Mouse (Mus musculus) stomach, embryonic 14.5 days (tissue): Measurements from ENCODE around the gene Cables2. TPM values are rescaled to one million over a fixed set of nuclear protein-coding genes. Genes with fewer than 3 reads are reported as not detected.

ENCODE experiments used
- ATAC-seq: fragments of 200-750 bp; cut with Nextera tagmentation; 2 replicates; pipeline ENCODE4 v1.8.0; 2017; ENCODE audit warnings: low read depth, moderate TSS enrichment; ENCODE audit not compliant: insufficient number of reproducible peaks, insufficient read depth, low FRiP score
- H3K27ac ChIP-seq: fragments of 300-500 bp; sonication (generic); 2 replicates; pipeline ENCODE4 v1.5.1; 2014; ENCODE audit warnings: mild to moderate bottlenecking, low read length, moderate library complexity, mixed read lengths
- H3K27me3 ChIP-seq: fragments of 300-500 bp; sonication (generic); 2 replicates; pipeline ENCODE4 v1.6.1; 2014; ENCODE audit warnings: low read length, control low read depth, mixed read lengths; ENCODE audit not compliant: control insufficient read depth, insufficient read depth
- H3K36me3 ChIP-seq: fragments of 300-500 bp; sonication (generic); 2 replicates; pipeline ENCODE4 v1.6.1; 2014; ENCODE audit warnings: mild to moderate bottlenecking, control low read depth, low read length, moderate library complexity, mixed read lengths; ENCODE audit not compliant: control insufficient read depth, insufficient read depth
- H3K4me1 ChIP-seq: fragments of 300-500 bp; sonication (generic); 2 replicates; pipeline ENCODE4 v1.6.1; 2014; ENCODE audit warnings: low read length, control low read depth, mixed read lengths; ENCODE audit not compliant: control insufficient read depth, insufficient read depth
- H3K4me2 ChIP-seq: fragments of 300-500 bp; sonication (generic); replicated peaks from 2 replicates; pipeline ENCODE4 v1.6.1; 2014; ENCODE audit warnings: low read depth, low read length, control low read depth
- H3K4me3 ChIP-seq: fragments of 300-500 bp; sonication (generic); 2 replicates; pipeline ENCODE4 v1.5.1; 2014; ENCODE audit warnings: low read depth, low read length, control low read depth
- H3K9ac ChIP-seq: fragments of 300-500 bp; sonication (generic); replicated peaks from 2 replicates; pipeline ENCODE4 v1.6.1; 2014; ENCODE audit warnings: low read depth, mild to moderate bottlenecking, control low read depth, low read length, moderate library complexity, mixed read lengths
- H3K9me3 ChIP-seq: fragments of 300-500 bp; sonication (generic); 2 replicates; pipeline ENCODE4 v1.6.1; 2016; ENCODE audit warnings: low read depth, low read length, control low read depth; ENCODE audit not compliant: control insufficient read depth
- WGBS: fragments of 180-500 bp; shearing (Covaris S2); extraction: QIAGEN DNeasy Blood & Tissue Kit; methylation state at CpG from one replicate; pipeline ENCODE4 v1.1.7; 2014; 5-methylcytosine and 5-hydroxymethylcytosine counted together
- polyA plus RNA-seq: library from polyadenylated mRNA; unstranded; fragments of >200 nt; fragmentation: Nextera tagmentation; extraction: Ambion mirVana; gene quantifications from 2 replicates; pipeline ENCODE4 v1.2.1, GENCODE M21; 2014

Gene Cables2
- polyA plus RNA-seq, 1 experiment from 2014 or later: 15.5 TPM

GRCm38 (mm10) chr2:180275836-180276235 is 2.5 kb upstream of the Cables2 start:
- Histone ChIP-seq H3K9me3 (no peaks in the 10 kb centered on the region), H3K4me2 (peak overlapping the region; percentile 26; the same call in 1 of the 2 replicates), H3K27ac (peak overlapping the region; percentile 85), H3K4me1 (peaks cover 24% of the 10 kb centered on the region; the same call in 1 of the 2 replicates), H3K4me3 (no peak overlapping the region), H3K36me3 (no peaks in the 10 kb centered on the region; the same call in 1 of the 2 replicates), H3K9ac (no peak overlapping the region), H3K27me3 (no peaks in the 10 kb centered on the region)
- WGBS: 0% methylated on average over 8 of the region's 8 CpGs
- peak; percentile 66 for ATAC-seq

GRCm38 (mm10) chr2:180274523-180274922 is 1.2 kb upstream of the Cables2 start:
- H3K4me1 ChIP-seq: peaks cover 24% of the 10 kb centered on the region; the same call in 1 of the 2 replicates
- no peaks in the 10 kb centered on the region for H3K27me3 ChIP-seq
- no peak overlapping the region for H3K27ac ChIP-seq
- H3K4me3 ChIP-seq: no peak overlapping the region
- 93% methylated on average over 2 of the region's 2 CpGs for WGBS
- H3K4me2 ChIP-seq: no peak overlapping the region
- H3K9ac ChIP-seq: no peak overlapping the region
- no peaks in the 10 kb centered on the region for H3K9me3 ChIP-seq
- no peaks in the 10 kb centered on the region; the same call in 1 of the 2 replicates for H3K36me3 ChIP-seq
- no peak for ATAC-seq

GRCm38 (mm10) chr2:180272884-180273321 is 393 bp downstream of the Cables2 start:
- WGBS: under 1% methylated on average over 37 of the region's 37 CpGs
- Histone ChIP-seq H3K4me3 (peak overlapping the region; percentile 84), H3K36me3 (no peaks in the 10 kb centered on the region; the same call in 1 of the 2 replicates), H3K9me3 (no peaks in the 10 kb centered on the region), H3K27ac (peak overlapping the region; percentile 33; the same call in 1 of the 2 replicates), H3K27me3 (no peaks in the 10 kb centered on the region), H3K4me2 (peak overlapping the region; percentile 95), H3K9ac (peak overlapping the region; percentile 90), H3K4me1 (peaks cover 20% of the 10 kb centered on the region; the same call in 1 of the 2 replicates)
- ATAC-seq: peak; percentile 5; the same call in 1 of the 2 replicates

GRCm38 (mm10) chr2:180271804-180272395 is 1.4 kb downstream of the Cables2 start:
- no peaks in the 10 kb centered on the region for H3K9me3 ChIP-seq
- H3K4me3 ChIP-seq: peak overlapping the region; percentile 84; the same call in 1 of the 2 replicates
- no peak for ATAC-seq
- no peaks in the 10 kb centered on the region for H3K27me3 ChIP-seq
- 69% methylated on average over 5 of the region's 5 CpGs for WGBS
- peaks cover 20% of the 10 kb centered on the region; the same call in 1 of the 2 replicates for H3K4me1 ChIP-seq
- peak overlapping the region; percentile 95 for H3K4me2 ChIP-seq
- H3K36me3 ChIP-seq: no peaks in the 10 kb centered on the region; the same call in 1 of the 2 replicates
- H3K9ac ChIP-seq: no peak overlapping the region; the same call in 1 of the 2 replicates
- H3K27ac ChIP-seq: no peak overlapping the region

- WGBS: 79% methylated on average over 7 of the region's 7 CpGs
- Histone ChIP-seq H3K27me3 (no peaks in the 10 kb centered on the region), H3K4me2 (no peak overlapping the region), H3K9me3 (no peaks in the 10 kb centered on the region), H3K36me3 (peaks cover 3% of the 10 kb centered on the region; the same call in 1 of the 2 replicates), H3K9ac (0 out of 2 replicates have a peak overlapping the region, but pooled peaks have one; percentile 10), H3K4me3 (no peak overlapping the region), H3K27ac (no peak overlapping the region), H3K4me1 (peaks cover 14% of the 10 kb centered on the region; the same call in 1 of the 2 replicates)
- no peak for ATAC-seq
These were observed 2.6 kb downstream of the Cables2 start for GRCm38 (mm10) chr2:180270537-180271255.

GRCm38 (mm10) chr2:180269329-180269728 is 4.0 kb downstream of the Cables2 start:
- Histone ChIP-seq H3K4me2 (no peak overlapping the region), H3K27me3 (no peaks in the 10 kb centered on the region), H3K9ac (no peak overlapping the region), H3K27ac (no peak overlapping the region), H3K9me3 (no peaks in the 10 kb centered on the region), H3K4me1 (peaks cover 14% of the 10 kb centered on the region; the same call in 1 of the 2 replicates), H3K36me3 (peaks cover 6% of the 10 kb centered on the region), H3K4me3 (no peak overlapping the region)
- 90% methylated on average over 10 of the region's 10 CpGs for WGBS
- no peak for ATAC-seq

GRCm38 (mm10) chr2:180267955-180268354 is 5.3 kb downstream of the Cables2 start:
- no peak overlapping the region for H3K4me3 ChIP-seq
- H3K36me3 ChIP-seq: peaks cover 14% of the 10 kb centered on the region
- H3K4me1 ChIP-seq: peaks cover 9% of the 10 kb centered on the region; the same call in 1 of the 2 replicates
- ATAC-seq: no peak
- H3K9me3 ChIP-seq: no peaks in the 10 kb centered on the region
- H3K9ac ChIP-seq: no peak overlapping the region
- H3K27ac ChIP-seq: no peak overlapping the region
- no peak overlapping the region for H3K4me2 ChIP-seq
- WGBS: 69% methylated on average over 2 of the region's 2 CpGs
- no peaks in the 10 kb centered on the region for H3K27me3 ChIP-seq

- Histone ChIP-seq H3K4me2 (no peak overlapping the region), H3K9ac (no peak overlapping the region), H3K4me3 (no peak overlapping the region), H3K4me1 (0 out of 2 replicates have a peak, but pooled peaks cover 7% of the 10 kb centered on the region), H3K9me3 (no peaks in the 10 kb centered on the region), H3K27me3 (no peaks in the 10 kb centered on the region), H3K36me3 (peaks cover 41% of the 10 kb centered on the region), H3K27ac (no peak overlapping the region)
- ATAC-seq: no peak
- 84% methylated on average over 10 of the region's 10 CpGs for WGBS
These were observed 10.4 kb downstream of the Cables2 start for GRCm38 (mm10) chr2:180262891-180263290.
